Mouse (Mus musculus) neural tube, embryonic 12.5 days (tissue): Measurements from ENCODE around the gene Gm9936. TPM values are rescaled to one million over a fixed set of nuclear protein-coding genes. Genes with fewer than 3 reads are reported as not detected.

Experiments
- ATAC-seq: fragments of 200-750 bp; cut with Nextera tagmentation; 2 replicates; pipeline ENCODE4 v1.8.0; 2017; ENCODE audit warnings: low read depth, mild to moderate bottlenecking, moderate TSS enrichment, moderate library complexity; ENCODE audit not compliant: low FRiP score
- H3K27ac ChIP-seq: fragments of 300-500 bp; sonication (generic); 2 replicates; pipeline ENCODE4 v1.5.1; 2016
- H3K27me3 ChIP-seq: fragments of 300-500 bp; sonication (generic); replicated peaks from 2 replicates; pipeline ENCODE4 v1.6.1; 2016; ENCODE audit warnings: mild to moderate bottlenecking
- H3K36me3 ChIP-seq: fragments of 300-500 bp; sonication (generic); 2 replicates; pipeline ENCODE4 v1.6.1; 2016; ENCODE audit warnings: mild to moderate bottlenecking
- H3K4me1 ChIP-seq: fragments of 300-500 bp; sonication (generic); 2 replicates; pipeline ENCODE4 v1.6.1; 2016
- H3K4me2 ChIP-seq: fragments of 300-500 bp; sonication (generic); replicated peaks from 2 replicates; pipeline ENCODE4 v1.6.1; 2016; ENCODE audit warnings: mild to moderate bottlenecking
- H3K4me3 ChIP-seq: fragments of 300-500 bp; sonication (generic); 2 replicates; pipeline ENCODE4 v1.5.1; 2016
- H3K9ac ChIP-seq: fragments of 300-500 bp; sonication (generic); 2 replicates; pipeline ENCODE4 v1.6.1; 2016; ENCODE audit warnings: mild to moderate bottlenecking
- H3K9me3 ChIP-seq: fragments of 300-500 bp; sonication (generic); 2 replicates; pipeline ENCODE4 v1.6.1; 2016; ENCODE audit warnings: mild to moderate bottlenecking
- WGBS: fragments of 180-500 bp; shearing (Covaris S2); methylation state at CpG from one replicate; pipeline ENCODE4 v1.1.7; 2016; 5-methylcytosine and 5-hydroxymethylcytosine counted together
- polyA plus RNA-seq: library from polyadenylated mRNA; unstranded; fragments of >200 nt; fragmentation: Nextera tagmentation; extraction: Ambion mirVana; gene quantifications from 2 replicates; pipeline ENCODE4 v1.2.1, GENCODE M21; 2016

Gene Gm9936
- polyA plus RNA-seq, 1 experiment from 2014 or later: 0.71 TPM

DNA sequence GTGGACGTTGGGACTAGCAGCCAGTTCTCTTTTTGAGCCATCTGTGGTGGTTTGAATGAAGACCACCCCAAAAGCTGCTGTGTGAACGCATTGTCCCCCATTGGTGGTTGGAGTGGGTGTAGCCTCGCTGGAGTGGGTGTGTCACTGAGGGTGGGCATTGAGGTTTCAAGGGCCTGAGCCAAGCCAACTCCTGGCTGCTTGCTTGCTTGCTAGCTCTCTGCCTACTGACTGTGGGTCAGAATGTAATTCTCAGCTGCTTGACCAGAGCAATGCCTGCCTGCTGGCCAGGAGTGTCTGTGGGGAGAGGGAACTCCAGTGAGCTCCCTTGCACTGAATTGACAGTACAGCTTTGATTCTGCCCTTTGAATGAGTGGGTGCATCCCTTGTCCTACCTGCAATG lies 28.7 kb downstream of the Gm9936 start:
- Histone ChIP-seq H3K36me3 (no peaks in the 10 kb centered on the region), H3K4me3 (no peak overlapping the region), H3K4me2 (no peak overlapping the region), H3K27me3 (no peaks in the 10 kb centered on the region), H3K9ac (no peak overlapping the region), H3K27ac (no peak overlapping the region), H3K9me3 (no peaks in the 10 kb centered on the region), H3K4me1 (0 out of 2 replicates have a peak, but pooled peaks cover 3% of the 10 kb centered on the region)
- 66% methylated on average over 3 of the region's 3 CpGs for WGBS
- ATAC-seq: no peak

DNA sequence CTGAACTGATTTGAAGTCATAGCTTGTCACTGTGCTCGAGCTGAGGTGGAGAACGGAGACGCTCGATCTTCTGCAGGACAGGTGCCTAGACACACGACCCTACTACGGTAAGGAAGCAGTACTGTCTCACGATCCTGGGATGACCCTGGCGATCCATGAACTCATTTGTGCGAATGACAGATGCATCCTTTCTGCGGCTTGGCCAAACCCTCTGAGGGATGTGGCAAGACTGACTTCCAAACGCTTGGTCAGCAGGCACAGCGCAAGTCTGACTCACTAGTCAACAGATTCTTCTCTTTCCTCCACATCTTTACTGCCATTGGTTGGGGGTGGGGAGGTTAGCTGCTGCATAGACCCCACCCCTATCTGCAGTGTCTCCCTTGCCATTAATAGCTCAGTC lies 31.1 kb downstream of the Gm9936 start:
- Histone ChIP-seq H3K4me1 (0 out of 2 replicates have a peak, but pooled peaks cover 4% of the 10 kb centered on the region), H3K27me3 (no peaks in the 10 kb centered on the region), H3K9me3 (no peaks in the 10 kb centered on the region), H3K27ac (no peak overlapping the region), H3K36me3 (no peaks in the 10 kb centered on the region), H3K9ac (no peak overlapping the region), H3K4me3 (no peak overlapping the region), H3K4me2 (no peak overlapping the region)
- no peak for ATAC-seq
- WGBS: 91% methylated on average over 12 of the region's 12 CpGs

- Histone ChIP-seq H3K4me2 (peak overlapping the region; percentile 67), H3K4me3 (peak overlapping the region; percentile 32), H3K4me1 (0 out of 2 replicates have a peak, but pooled peaks cover 6% of the 10 kb centered on the region), H3K27me3 (no peaks in the 10 kb centered on the region), H3K9me3 (no peaks in the 10 kb centered on the region), H3K36me3 (0 out of 2 replicates have a peak, but pooled peaks cover 5% of the 10 kb centered on the region), H3K27ac (peak overlapping the region; percentile 26; the same call in 1 of the 2 replicates), H3K9ac (peak overlapping the region; percentile 49)
- 9% methylated on average over 27 of the region's 27 CpGs for WGBS
- ATAC-seq: peak; percentile 54; the same call in 1 of the 2 replicates
Observed at GRCm38 (mm10) chr5:114825978-114826691, 32.3 kb downstream of the Gm9936 start.

- 0 out of 2 replicates have a peak, but pooled peaks cover 5% of the 10 kb centered on the region for H3K36me3 ChIP-seq
- no peaks in the 10 kb centered on the region for H3K9me3 ChIP-seq
- no peak overlapping the region for H3K4me3 ChIP-seq
- H3K27ac ChIP-seq: no peak overlapping the region
- no peaks in the 10 kb centered on the region for H3K27me3 ChIP-seq
- no peak overlapping the region for H3K4me2 ChIP-seq
- no peak overlapping the region for H3K9ac ChIP-seq
- H3K4me1 ChIP-seq: 0 out of 2 replicates have a peak, but pooled peaks cover 6% of the 10 kb centered on the region
- no peak for ATAC-seq
- WGBS: 24% methylated on average over 9 of the region's 9 CpGs
Observed at GRCm38 (mm10) chr5:114824197-114824596, 34.3 kb downstream of the Gm9936 start.

GRCm38 (mm10) chr5:114822796-114823688 lies 35.4 kb downstream of the Gm9936 start, which contains the start of gene 1500011B03Rik:
TSS of gene 1500011B03Rik (minus strand) at chr5:114823468.
- peak within 1 kb of the TSS; percentile 74; the same call in 1 of the 2 replicates for H3K27ac ChIP-seq
- no peaks in the 10 kb centered on the region for H3K27me3 ChIP-seq
- H3K4me2 ChIP-seq: peak within 1 kb of the TSS; percentile 65
- peak within 1 kb of the TSS; percentile 89 for H3K9ac ChIP-seq
- WGBS: 7% methylated on average over 53 of the region's 53 CpGs
- peak; percentile 91 for ATAC-seq
- no peaks in the 10 kb centered on the region for H3K9me3 ChIP-seq
- H3K36me3 ChIP-seq: 0 out of 2 replicates have a peak, but pooled peaks cover 5% of the 10 kb centered on the region
- peak within 1 kb of the TSS; percentile 81 for H3K4me3 ChIP-seq
- H3K4me1 ChIP-seq: 0 out of 2 replicates have a peak, but pooled peaks cover 6% of the 10 kb centered on the region

DNA sequence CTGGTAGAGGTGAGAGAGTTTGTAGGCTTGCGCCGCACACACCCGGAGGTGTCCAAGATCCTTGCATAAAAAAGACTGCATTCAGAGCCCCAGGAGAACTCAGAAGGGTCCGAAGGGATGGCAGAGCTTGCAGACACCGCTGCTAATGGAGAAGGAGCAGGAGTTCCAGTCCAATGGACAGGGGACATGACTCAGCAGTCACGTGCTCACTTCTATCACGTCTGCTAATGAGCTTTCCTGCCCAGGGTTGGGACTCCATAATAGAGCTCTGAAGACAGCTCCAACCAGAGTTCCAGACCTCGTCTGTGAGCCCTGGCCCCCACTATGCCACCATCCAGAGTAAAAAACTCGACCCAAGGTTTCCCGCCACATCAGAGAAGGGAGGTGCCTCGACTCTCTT lies 40.4 kb downstream of the Gm9936 start:
- Histone ChIP-seq H3K36me3 (0 out of 2 replicates have a peak, but pooled peaks cover 5% of the 10 kb centered on the region), H3K4me3 (no peak overlapping the region), H3K27me3 (no peaks in the 10 kb centered on the region), H3K9ac (no peak overlapping the region), H3K4me2 (no peak overlapping the region), H3K4me1 (peaks cover 9% of the 10 kb centered on the region; the same call in 1 of the 2 replicates), H3K9me3 (no peaks in the 10 kb centered on the region), H3K27ac (no peak overlapping the region)
- ATAC-seq: no peak
- WGBS: 82% methylated on average over 11 of the region's 11 CpGs

GRCm38 (mm10) chr5:114816599-114816998 lies 41.9 kb downstream of the Gm9936 start:
- Histone ChIP-seq H3K4me3 (no peak overlapping the region), H3K9me3 (no peaks in the 10 kb centered on the region), H3K9ac (no peak overlapping the region), H3K27ac (no peak overlapping the region), H3K4me2 (no peak overlapping the region), H3K36me3 (0 out of 2 replicates have a peak, but pooled peaks cover 3% of the 10 kb centered on the region), H3K4me1 (peaks cover 19% of the 10 kb centered on the region), H3K27me3 (no peaks in the 10 kb centered on the region)
- no peak for ATAC-seq
- WGBS: 66% methylated on average over 6 of the region's 6 CpGs

- peaks cover 13% of the 10 kb centered on the region for H3K36me3 ChIP-seq
- H3K4me2 ChIP-seq: peak overlapping the region; percentile 67
- no peaks in the 10 kb centered on the region for H3K27me3 ChIP-seq
- under 1% methylated on average over 50 of the region's 50 CpGs for WGBS
- H3K4me3 ChIP-seq: peak overlapping the region; percentile 89
- H3K9me3 ChIP-seq: no peaks in the 10 kb centered on the region
- peaks cover 26% of the 10 kb centered on the region for H3K4me1 ChIP-seq
- H3K27ac ChIP-seq: peak overlapping the region; percentile 85
- peak; percentile 93 for ATAC-seq
- peak overlapping the region; percentile 84 for H3K9ac ChIP-seq
Observed at GRCm38 (mm10) chr5:114813525-114814181, 44.8 kb downstream of the Gm9936 start.

DNA sequence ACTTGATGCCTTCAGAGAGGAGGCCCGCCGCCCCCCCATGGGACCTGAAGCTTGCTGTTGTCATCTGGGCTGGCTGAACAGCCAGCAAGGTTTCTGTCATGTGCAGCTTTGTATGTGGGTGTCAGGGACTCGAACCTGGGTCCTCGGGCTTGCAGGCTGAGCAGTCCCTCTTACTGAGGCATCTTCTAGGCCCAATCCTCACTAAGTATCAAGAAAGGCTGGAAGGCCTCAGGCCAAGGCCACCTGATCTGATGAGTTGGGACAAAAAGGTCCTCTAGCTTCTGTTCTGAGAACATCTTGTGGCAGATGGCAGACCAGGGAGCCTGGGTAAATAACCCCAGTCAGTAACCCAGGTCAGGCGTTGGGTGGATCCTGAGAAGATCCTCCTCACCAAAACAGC lies 48.7 kb downstream of the Gm9936 start:
- H3K36me3 ChIP-seq: peaks cover 38% of the 10 kb centered on the region

DNA sequence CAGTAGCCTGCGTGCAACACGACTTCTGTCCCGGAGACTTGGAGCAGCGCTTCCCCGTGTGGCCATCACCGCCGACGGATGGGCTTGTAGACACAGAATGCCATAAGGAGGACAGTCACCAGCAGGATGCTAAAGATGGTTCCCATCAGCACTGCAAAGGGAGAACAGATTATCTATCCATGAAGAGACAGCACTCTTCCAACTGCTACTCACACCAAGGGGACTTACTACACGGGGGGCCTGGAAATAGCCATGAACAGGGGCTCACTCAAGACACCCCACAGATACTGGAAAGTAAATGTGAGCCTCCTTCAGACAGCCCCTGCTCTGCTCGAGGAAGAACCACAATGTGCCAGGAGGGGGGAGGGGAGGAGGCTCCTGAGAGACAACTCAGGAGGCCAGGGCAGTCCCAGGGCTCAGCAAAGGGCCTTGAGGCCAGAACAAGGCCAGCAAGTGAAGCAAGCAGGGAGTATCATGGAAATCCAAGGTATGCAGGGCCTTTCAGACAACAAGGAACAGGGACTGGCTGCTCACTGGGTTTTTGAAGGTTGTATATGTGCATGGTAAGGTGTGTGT lies 49.2 kb downstream of the Gm9936 start:
- ATAC-seq: no peak
- Histone ChIP-seq H3K27me3 (no peaks in the 10 kb centered on the region), H3K9ac (0 out of 2 replicates have a peak overlapping the region, but pooled peaks have one; percentile 33), H3K4me1 (peaks cover 30% of the 10 kb centered on the region), H3K9me3 (no peaks in the 10 kb centered on the region), H3K4me2 (no peak overlapping the region), H3K4me3 (no peak overlapping the region), H3K36me3 (peaks cover 43% of the 10 kb centered on the region), H3K27ac (no peak overlapping the region; the same call in 1 of the 2 replicates)
- 81% methylated on average over 10 of the region's 10 CpGs for WGBS

More for the DNA sequence above, 48.7 kb downstream of the Gm9936 start:
- no peak overlapping the region for H3K4me2 ChIP-seq
- H3K27ac ChIP-seq: no peak overlapping the region
- peaks cover 30% of the 10 kb centered on the region for H3K4me1 ChIP-seq
- H3K9ac ChIP-seq: 0 out of 2 replicates have a peak overlapping the region, but pooled peaks have one; percentile 33
- ATAC-seq: no peak
- WGBS: 94% methylated on average over 5 of the region's 5 CpGs
- no peak overlapping the region for H3K4me3 ChIP-seq
- no peaks in the 10 kb centered on the region for H3K27me3 ChIP-seq
- no peaks in the 10 kb centered on the region for H3K9me3 ChIP-seq

GRCm38 (mm10) chr5:114808385-114808784 lies 50.1 kb downstream of the Gm9936 start:
- Histone ChIP-seq H3K4me1 (peaks cover 30% of the 10 kb centered on the region), H3K36me3 (peaks cover 52% of the 10 kb centered on the region), H3K27ac (no peak overlapping the region), H3K4me2 (no peak overlapping the region), H3K27me3 (no peaks in the 10 kb centered on the region), H3K9ac (no peak overlapping the region), H3K9me3 (no peaks in the 10 kb centered on the region), H3K4me3 (no peak overlapping the region)
- no peak for ATAC-seq
- 84% methylated on average over 8 of the region's 8 CpGs for WGBS
